Mouse (Mus musculus) heart, postnatal 0 days (tissue): ENCODE measurements around the gene Eml4.

Experiments used
- CTCF ChIP-seq: IDR thresholded peaks from 2 replicates; pipeline ENCODE4 v1.5.1; 2016; ENCODE audit warnings: antibody characterized with exemption, control low read depth, low read depth
- EP300 ChIP-seq: IDR thresholded peaks from 2 replicates; pipeline ENCODE4 v1.6.1; 2016; ENCODE audit warnings: antibody characterized with exemption, low read depth

DNA sequence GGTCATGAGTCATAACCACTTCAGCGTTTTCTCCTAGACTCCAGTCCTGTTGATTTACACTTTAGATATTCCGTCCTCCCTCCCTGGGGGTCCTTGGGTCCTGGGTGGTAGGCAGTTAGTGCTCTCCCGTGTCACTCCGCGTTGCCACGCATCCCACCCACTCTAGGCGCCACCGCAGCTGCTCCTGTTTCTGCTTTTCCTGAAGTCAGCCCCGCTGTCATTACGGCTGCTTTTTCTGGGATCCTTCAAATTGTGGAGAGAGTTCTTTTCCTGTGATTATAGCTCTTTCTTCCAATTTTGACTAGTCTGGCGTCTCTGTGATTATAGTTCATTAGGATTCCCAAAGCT is 26.5 kb upstream of the Eml4 start:
- TF ChIP-seq EP300 (no peak), CTCF (no peak)
